Mouse (Mus musculus) hindbrain, embryonic 14.5 days (tissue): ENCODE measurements at regions not wholly inside any gene's neighbourhood (a gene's known extent, or its start where the extent isn't known, plus 50 kb on each side); places are given as distances from the start of the nearest gene placed in this dataset.

ENCODE experiments used
- ATAC-seq: fragments of 200-750 bp; cut with Nextera tagmentation; 2 replicates; pipeline ENCODE4 v1.8.0; 2017; ENCODE audit warnings: moderate number of reproducible peaks, mild to moderate bottlenecking, moderate TSS enrichment, moderate library complexity; ENCODE audit not compliant: low FRiP score
- DNase-seq: peaks from one replicate; pipeline ENCODE4 v3.0.0-alpha.2; 2015; ENCODE audit warnings: low spot score
- H3K27ac ChIP-seq: fragments of 300-500 bp; sonication (generic); 2 replicates; pipeline ENCODE4 v1.5.1; 2014; ENCODE audit warnings: mild to moderate bottlenecking, moderate library complexity
- H3K27me3 ChIP-seq: fragments of 300-500 bp; sonication (generic); 2 replicates; pipeline ENCODE4 v1.6.1; 2014; ENCODE audit warnings: mild to moderate bottlenecking, low read length, mixed read lengths; ENCODE audit not compliant: control insufficient read depth, insufficient read depth
- H3K36me3 ChIP-seq: fragments of 300-500 bp; sonication (generic); replicated peaks from 2 replicates; pipeline ENCODE4 v1.6.1; 2014; ENCODE audit not compliant: control insufficient read depth, insufficient read depth
- H3K4me1 ChIP-seq: fragments of 300-500 bp; sonication (generic); replicated peaks from 2 replicates; pipeline ENCODE4 v1.6.1; 2014; ENCODE audit warnings: antibody characterized with exemption, low read length, mixed read lengths; ENCODE audit not compliant: control insufficient read depth, insufficient read depth
- H3K4me2 ChIP-seq: fragments of 300-500 bp; sonication (generic); replicated peaks from 2 replicates; pipeline ENCODE4 v1.6.1; 2014; ENCODE audit warnings: mild to moderate bottlenecking, moderate library complexity
- H3K4me3 ChIP-seq: fragments of 300-500 bp; sonication (generic); replicated peaks from 2 replicates; pipeline ENCODE4 v1.5.1; 2014; ENCODE audit warnings: mild to moderate bottlenecking, low read length
- H3K9ac ChIP-seq: fragments of 300-500 bp; sonication (generic); 2 replicates; pipeline ENCODE4 v1.6.1; 2014
- H3K9me3 ChIP-seq: fragments of 300-500 bp; sonication (generic); 2 replicates; pipeline ENCODE4 v1.6.1; 2016; ENCODE audit warnings: low read length; ENCODE audit not compliant: control insufficient read depth
- WGBS: fragments of 180-500 bp; shearing (Covaris S2); extraction: QIAGEN DNeasy Blood & Tissue Kit; methylation state at CpG from one replicate; pipeline ENCODE4 v1.1.7; 2014; 5-methylcytosine and 5-hydroxymethylcytosine counted together

- no peaks in the 10 kb centered on the region for H3K36me3 ChIP-seq
- H3K27me3 ChIP-seq = no peaks in the 10 kb centered on the region
- ATAC-seq (no peak), DNase-seq (no peak)
- no peaks in the 10 kb centered on the region for H3K4me1 ChIP-seq
- 75% methylated on average over 7 of the region's 7 CpGs for WGBS
- H3K27ac ChIP-seq = no peak overlapping the region
- no peak overlapping the region for H3K9ac ChIP-seq
- H3K9me3 ChIP-seq = no peaks in the 10 kb centered on the region
- no peak overlapping the region for H3K4me2 ChIP-seq
- no peak overlapping the region for H3K4me3 ChIP-seq
Measured at GRCm38 (mm10) chr15:62171632-62172031, 1248.8 kb upstream of the A1bg start.

- Histone ChIP-seq H3K36me3 (no peaks in the 10 kb centered on the region), H3K9ac (no peak overlapping the region), H3K9me3 (no peaks in the 10 kb centered on the region), H3K4me2 (no peak overlapping the region), H3K27ac (no peak overlapping the region), H3K4me3 (no peak overlapping the region), H3K27me3 (no peaks in the 10 kb centered on the region), H3K4me1 (no peaks in the 10 kb centered on the region)
- no peak for DNase-seq
- no peak for ATAC-seq
- WGBS = 27% methylated on average over 2 of the region's 2 CpGs
Measured at GRCm38 (mm10) chr15:62171167-62171566, 1248.4 kb upstream of the A1bg start.

DNA sequence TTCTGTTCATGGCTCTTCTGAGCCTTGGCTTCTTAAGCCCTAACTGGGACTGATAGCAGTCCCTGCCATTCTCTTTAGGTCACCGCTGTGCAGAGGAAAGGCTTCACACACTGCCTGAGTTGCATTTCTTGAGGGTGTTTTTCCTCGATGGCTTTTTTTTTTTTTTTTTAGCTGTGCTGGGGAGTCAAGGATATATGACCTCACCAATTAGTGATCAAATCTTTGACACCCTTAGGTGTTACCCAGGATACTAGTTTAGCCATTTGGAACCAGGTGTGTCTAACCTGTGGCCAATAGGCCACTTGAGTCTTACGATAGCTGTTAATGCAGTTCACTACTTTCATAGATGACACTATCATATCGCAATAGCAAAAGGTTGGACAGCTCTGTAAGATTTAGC is 1247.5 kb upstream of the A1bg start:
- DNase-seq = no peak
- no peak overlapping the region for H3K4me3 ChIP-seq
- H3K4me2 ChIP-seq = no peak overlapping the region
- no peak for ATAC-seq
- no peaks in the 10 kb centered on the region for H3K4me1 ChIP-seq
- H3K36me3 ChIP-seq = no peaks in the 10 kb centered on the region
- no peak overlapping the region for H3K9ac ChIP-seq
- no peaks in the 10 kb centered on the region for H3K9me3 ChIP-seq
- H3K27ac ChIP-seq = no peak overlapping the region
- 93% methylated on average over 4 of the region's 4 CpGs for WGBS
- no peaks in the 10 kb centered on the region for H3K27me3 ChIP-seq

GRCm38 (mm10) chr15:62169591-62170019 is 1246.8 kb upstream of the A1bg start:
- Histone ChIP-seq H3K27me3 (no peaks in the 10 kb centered on the region), H3K9ac (no peak overlapping the region), H3K36me3 (no peaks in the 10 kb centered on the region), H3K27ac (no peak overlapping the region), H3K9me3 (no peaks in the 10 kb centered on the region), H3K4me1 (no peaks in the 10 kb centered on the region), H3K4me2 (no peak overlapping the region), H3K4me3 (no peak overlapping the region)
- DNase-seq = no peak
- ATAC-seq = no peak
- WGBS = 93% methylated on average over 3 of the region's 3 CpGs

- 95% methylated on average over 8 of the region's 8 CpGs for WGBS
- Histone ChIP-seq H3K27me3 (no peaks in the 10 kb centered on the region), H3K36me3 (no peaks in the 10 kb centered on the region), H3K4me3 (no peak overlapping the region), H3K4me1 (no peaks in the 10 kb centered on the region), H3K4me2 (no peak overlapping the region), H3K9me3 (no peaks in the 10 kb centered on the region), H3K27ac (no peak overlapping the region), H3K9ac (no peak overlapping the region)
- ATAC-seq = no peak
- DNase-seq = no peak
Measured at GRCm38 (mm10) chr15:62168958-62169590, 1246.3 kb upstream of the A1bg start.

DNA sequence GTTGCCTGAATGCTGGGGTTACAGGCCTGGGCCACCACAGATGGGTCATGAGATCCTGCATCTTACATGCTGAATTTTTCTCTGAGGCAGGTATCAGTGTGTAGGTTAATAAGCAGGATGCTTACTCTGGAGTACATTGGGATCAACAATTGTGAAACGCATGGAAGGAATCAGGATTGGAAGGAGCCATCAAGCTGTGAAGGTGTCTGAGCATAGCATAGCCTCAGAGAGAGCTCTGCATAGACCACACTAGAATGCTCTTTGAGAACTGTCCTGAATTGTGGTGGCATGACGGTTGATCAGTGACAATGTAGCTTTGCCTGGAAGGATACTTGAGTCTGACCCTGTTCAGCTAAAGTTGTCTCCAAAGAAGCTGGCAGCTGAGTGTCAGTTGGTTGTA is 1245.7 kb upstream of the A1bg start:
- no peaks in the 10 kb centered on the region for H3K36me3 ChIP-seq
- 100% methylated on average over 2 of the region's 2 CpGs for WGBS
- H3K9me3 ChIP-seq = no peaks in the 10 kb centered on the region
- no peak overlapping the region for H3K27ac ChIP-seq
- no peak overlapping the region for H3K4me2 ChIP-seq
- ATAC-seq (no peak), DNase-seq (no peak)
- H3K4me1 ChIP-seq = no peaks in the 10 kb centered on the region
- H3K27me3 ChIP-seq = no peaks in the 10 kb centered on the region
- no peak overlapping the region for H3K9ac ChIP-seq
- H3K4me3 ChIP-seq = no peak overlapping the region

DNA sequence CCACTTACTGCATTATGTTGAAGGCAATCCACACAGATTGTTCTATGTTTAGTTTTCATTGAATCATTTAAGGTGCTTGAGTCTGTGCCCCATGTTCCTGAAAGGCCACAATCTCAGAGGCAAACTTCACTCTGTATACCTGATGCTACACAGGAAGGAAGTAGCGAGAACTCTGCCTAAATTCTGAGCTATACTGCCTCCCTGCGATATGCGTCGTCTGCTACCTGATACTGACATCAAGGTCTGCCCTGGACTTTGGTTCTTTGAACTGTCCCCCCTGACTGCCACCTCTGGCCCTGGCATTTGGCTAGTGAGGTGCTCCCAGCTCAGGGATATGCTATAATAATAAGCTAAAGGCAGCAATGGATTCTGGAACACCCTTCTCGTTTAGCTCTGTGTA is 1244.0 kb upstream of the A1bg start:
- ATAC-seq = no peak
- no peak overlapping the region for H3K27ac ChIP-seq
- H3K4me2 ChIP-seq = no peak overlapping the region
- no peak overlapping the region for H3K9ac ChIP-seq
- no peaks in the 10 kb centered on the region for H3K9me3 ChIP-seq
- H3K4me1 ChIP-seq = no peaks in the 10 kb centered on the region
- H3K27me3 ChIP-seq = no peaks in the 10 kb centered on the region
- DNase-seq = no peak
- WGBS = 95% methylated on average over 5 of the region's 5 CpGs
- H3K36me3 ChIP-seq = no peaks in the 10 kb centered on the region
- no peak overlapping the region for H3K4me3 ChIP-seq

DNA sequence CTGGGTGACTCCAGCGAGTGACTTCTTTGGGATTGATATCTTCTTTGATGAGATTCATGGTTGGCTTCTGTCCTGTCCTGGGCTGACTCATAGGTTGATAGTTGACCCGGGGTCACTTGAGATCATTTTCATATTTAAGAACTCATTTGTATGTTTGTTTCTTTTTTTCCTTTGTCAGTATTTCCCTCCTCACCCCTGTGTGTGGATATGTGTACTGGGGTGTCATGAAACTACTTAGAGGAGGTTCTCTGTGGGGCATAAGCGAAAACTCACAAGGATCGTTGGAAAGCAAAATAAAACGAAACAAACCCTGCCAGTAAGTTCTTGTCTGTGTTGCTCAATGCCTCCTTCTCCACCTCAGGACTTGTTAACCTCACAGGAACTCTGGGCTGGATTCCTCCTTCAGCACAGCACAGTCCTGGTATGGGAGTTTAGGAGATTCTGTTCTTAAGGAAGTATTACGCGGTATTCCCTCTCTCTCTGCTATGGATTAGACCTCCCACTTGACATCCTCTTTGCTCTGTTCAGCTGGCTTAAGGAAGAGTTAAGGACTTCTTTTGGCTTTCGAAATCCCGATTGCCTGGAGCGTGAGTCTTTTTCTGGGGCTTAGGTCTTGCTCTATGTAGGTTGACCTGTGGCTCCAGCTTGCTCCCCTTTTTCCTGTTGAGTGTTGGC is 1243.2 kb upstream of the A1bg start:
- 94% methylated on average over 10 of the region's 10 CpGs for WGBS
- Histone ChIP-seq H3K27me3 (no peaks in the 10 kb centered on the region), H3K4me3 (no peak overlapping the region), H3K9me3 (no peaks in the 10 kb centered on the region), H3K27ac (no peak overlapping the region), H3K9ac (no peak overlapping the region), H3K4me2 (no peak overlapping the region), H3K36me3 (no peaks in the 10 kb centered on the region), H3K4me1 (no peaks in the 10 kb centered on the region)
- DNase-seq (no peak), ATAC-seq (no peak)

GRCm38 (mm10) chr15:62164766-62165410 is 1242.1 kb upstream of the A1bg start:
- WGBS = 96% methylated on average over 9 of the region's 9 CpGs
- Histone ChIP-seq H3K27ac (no peak overlapping the region), H3K9me3 (no peaks in the 10 kb centered on the region), H3K4me2 (no peak overlapping the region), H3K4me3 (no peak overlapping the region), H3K27me3 (no peaks in the 10 kb centered on the region), H3K4me1 (no peaks in the 10 kb centered on the region), H3K9ac (no peak overlapping the region), H3K36me3 (no peaks in the 10 kb centered on the region)
- no peak for DNase-seq
- ATAC-seq = no peak
